Mouse (Mus musculus) kidney, embryonic 15.5 days (tissue): ENCODE measurements around the gene Pcnx3. TPM values are rescaled to one million over a fixed set of nuclear protein-coding genes. Genes with fewer than 3 reads are reported as not detected.

Experiments used
- ATAC-seq: fragments of 200-750 bp; cut with Nextera tagmentation; replicated peaks from 2 replicates; pipeline ENCODE4 v1.8.0; 2017; ENCODE audit warnings: moderate TSS enrichment; ENCODE audit not compliant: low FRiP score
- H3K27ac ChIP-seq: fragments of 300-500 bp; sonication (generic); 2 replicates; pipeline ENCODE4 v1.5.1; 2015; ENCODE audit warnings: mild to moderate bottlenecking, inconsistent platforms
- H3K27me3 ChIP-seq: fragments of 300-500 bp; sonication (generic); 2 replicates; pipeline ENCODE4 v1.6.1; 2015; ENCODE audit warnings: inconsistent platforms
- H3K36me3 ChIP-seq: fragments of 300-500 bp; sonication (generic); 2 replicates; pipeline ENCODE4 v1.6.1; 2015; ENCODE audit warnings: inconsistent platforms
- H3K4me1 ChIP-seq: fragments of 300-500 bp; sonication (generic); 2 replicates; pipeline ENCODE4 v1.6.1; 2015; ENCODE audit warnings: inconsistent platforms
- H3K4me2 ChIP-seq: fragments of 300-500 bp; sonication (generic); 2 replicates; pipeline ENCODE4 v1.6.1; 2015; ENCODE audit warnings: moderate library complexity, mild to moderate bottlenecking, inconsistent platforms
- H3K4me3 ChIP-seq: fragments of 300-500 bp; sonication (generic); replicated peaks from 2 replicates; pipeline ENCODE4 v1.5.1; 2015; ENCODE audit warnings: mild to moderate bottlenecking, inconsistent platforms
- H3K9ac ChIP-seq: fragments of 300-500 bp; sonication (generic); 2 replicates; pipeline ENCODE4 v1.6.1; 2015; ENCODE audit warnings: mild to moderate bottlenecking, inconsistent platforms
- H3K9me3 ChIP-seq: fragments of 300-500 bp; sonication (generic); replicated peaks from 2 replicates; pipeline ENCODE4 v1.6.1; 2016; ENCODE audit warnings: inconsistent platforms
- WGBS: fragments of 180-500 bp; shearing (Covaris S2); methylation state at CpG from one replicate; pipeline ENCODE4 v1.1.7; 2015; ENCODE audit warnings: mixed read lengths; 5-methylcytosine and 5-hydroxymethylcytosine counted together
- microRNA-seq: library from miRNA; unstranded; fragments of <30 nt; microRNA quantifications from one replicate; pipeline ENCODE4, GENCODE M21; 2016
- polyA plus RNA-seq: library from polyadenylated mRNA; unstranded; fragments of >200 nt; fragmentation: Nextera tagmentation; extraction: Ambion mirVana; gene quantifications from 2 replicates; pipeline ENCODE4 v1.2.1, GENCODE M21; 2015

Pcnx3 gene
- polyA plus RNA-seq, 1 experiment from 2014 or later, result 30.1 TPM

DNA sequence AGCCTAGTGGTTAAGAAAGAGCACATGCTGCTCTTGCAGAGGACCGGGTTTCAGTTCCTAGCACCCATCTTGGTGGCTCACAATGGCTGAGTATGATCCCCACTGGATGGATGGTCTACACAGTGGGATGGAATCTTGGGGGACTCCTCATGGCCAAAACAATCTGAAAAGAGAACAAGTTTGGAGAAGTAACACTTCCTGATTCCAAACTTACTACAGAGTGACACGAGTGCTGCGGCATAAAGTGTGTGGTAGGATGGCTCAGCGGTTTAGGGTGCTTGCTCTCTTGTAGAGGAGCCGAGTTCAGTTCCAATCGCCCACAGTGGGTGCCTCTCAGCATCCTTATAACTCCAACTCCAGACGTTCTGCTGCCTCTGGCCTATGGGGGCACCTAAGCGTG is 63.4 kb downstream of the Pcnx3 start:
- Histone ChIP-seq H3K9me3 (no peaks in the 10 kb centered on the region), H3K27me3 (no peaks in the 10 kb centered on the region; the same call in 1 of the 2 replicates), H3K4me2 (no peak overlapping the region), H3K36me3 (no peaks in the 10 kb centered on the region), H3K9ac (no peak overlapping the region), H3K4me3 (no peak overlapping the region), H3K27ac (no peak overlapping the region), H3K4me1 (no peaks in the 10 kb centered on the region)
- 87% methylated on average over 8 of the region's 8 CpGs for WGBS
- ATAC-seq, result no peak

DNA sequence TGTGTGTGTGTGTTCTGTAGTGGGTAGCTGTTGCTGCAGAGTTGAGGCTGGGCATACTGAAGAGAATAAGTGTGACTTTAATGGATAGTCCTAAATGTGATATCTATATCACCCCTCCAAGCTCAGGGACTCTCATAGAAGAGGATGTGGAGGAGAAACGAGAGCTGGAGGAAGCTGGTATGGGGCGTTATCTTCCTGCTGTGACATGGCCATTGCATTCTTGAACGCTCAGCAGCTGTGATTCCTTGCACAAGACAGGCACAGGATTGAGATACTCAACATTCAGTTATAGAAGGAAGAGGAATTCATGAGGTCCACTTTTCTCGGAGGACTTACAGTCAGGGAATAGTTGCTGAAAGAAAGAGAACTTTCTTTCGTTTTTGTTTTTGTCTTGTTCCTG is 66.8 kb downstream of the Pcnx3 start:
- H3K4me2 ChIP-seq, result no peak overlapping the region
- WGBS, result 77% methylated on average over 5 of the region's 5 CpGs
- ATAC-seq, result no peak

DNA sequence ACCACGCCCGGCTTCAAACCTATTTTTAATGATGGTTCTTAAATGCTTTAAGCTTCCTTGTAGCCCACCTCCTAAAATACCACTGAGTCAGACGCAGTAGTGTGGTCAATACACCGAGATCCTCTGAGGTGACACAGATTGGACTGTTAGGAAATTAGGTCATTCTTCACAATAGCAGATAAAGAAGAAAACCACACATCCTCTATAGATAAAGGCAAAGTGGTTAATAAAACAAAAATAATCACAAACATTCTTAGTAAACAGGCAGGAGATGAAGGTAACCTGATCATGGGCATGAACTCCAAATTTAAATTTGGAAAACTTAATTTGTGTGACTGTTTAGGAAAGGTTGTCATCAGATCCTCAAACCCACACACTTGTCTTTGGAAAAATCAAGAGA is 68.7 kb downstream of the Pcnx3 start:
- no peak overlapping the region for H3K9ac ChIP-seq
- no peak overlapping the region for H3K4me3 ChIP-seq
- 86% methylated on average over 4 of the region's 4 CpGs for WGBS
- no peaks in the 10 kb centered on the region for H3K9me3 ChIP-seq
- H3K4me2 ChIP-seq, result no peak overlapping the region
- H3K4me1 ChIP-seq, result no peaks in the 10 kb centered on the region
- H3K27ac ChIP-seq, result no peak overlapping the region
- H3K36me3 ChIP-seq, result no peaks in the 10 kb centered on the region
- ATAC-seq, result no peak
- H3K27me3 ChIP-seq, result peaks cover under 1% of the 10 kb centered on the region; the same call in 1 of the 2 replicates

More for the DNA sequence above, 66.8 kb downstream of the Pcnx3 start:
- no peaks in the 10 kb centered on the region for H3K4me1 ChIP-seq
- no peaks in the 10 kb centered on the region for H3K9me3 ChIP-seq
- H3K27ac ChIP-seq, result no peak overlapping the region
- no peaks in the 10 kb centered on the region; the same call in 1 of the 2 replicates for H3K27me3 ChIP-seq
- no peaks in the 10 kb centered on the region for H3K36me3 ChIP-seq
- no peak overlapping the region for H3K4me3 ChIP-seq
- H3K9ac ChIP-seq, result no peak overlapping the region

DNA sequence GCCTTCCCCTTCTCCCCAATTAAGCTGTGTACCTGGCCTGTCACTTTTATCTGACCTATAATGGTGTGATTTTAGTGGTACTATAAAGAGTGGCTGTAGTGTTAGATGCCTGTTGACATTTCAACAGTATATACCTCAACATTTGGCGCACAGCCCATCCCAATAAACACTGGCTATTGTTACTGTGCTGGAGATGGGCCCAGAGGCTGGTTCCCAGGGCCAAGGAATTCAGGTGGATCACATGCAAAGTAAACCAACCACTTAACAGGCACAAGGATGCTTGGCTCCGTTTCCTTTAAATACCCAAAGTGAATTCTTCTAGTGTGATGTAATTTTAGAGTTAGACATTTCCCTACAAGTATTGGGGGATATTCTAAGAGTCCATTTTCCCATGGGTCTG is 73.8 kb downstream of the Pcnx3 start:
- 72% methylated on average over 2 of the region's 2 CpGs for WGBS
- Histone ChIP-seq H3K27ac (no peak overlapping the region), H3K9ac (no peak overlapping the region), H3K4me1 (peaks cover 8% of the 10 kb centered on the region), H3K9me3 (no peaks in the 10 kb centered on the region), H3K4me2 (no peak overlapping the region), H3K4me3 (no peak overlapping the region), H3K27me3 (peaks cover 7% of the 10 kb centered on the region; the same call in 1 of the 2 replicates), H3K36me3 (no peaks in the 10 kb centered on the region)
- no peak for ATAC-seq

Small RNA genes within 50 kb of the gene (microRNA-seq; reads per million reads assigned to microRNA genes)
- not detected for gene Mir6987

Other genes with a start within 250 kb of the Pcnx3 start
- gene Fosl1, start 241.4 kb downstream of the Pcnx3 start, polyA plus RNA-seq, result 0.39 TPM in 1 of 2 replicates, not detected in the other
- gene Ccdc85b, start 231.0 kb downstream of the Pcnx3 start, polyA plus RNA-seq, result 10.1 and 11.3 TPM in 2 replicates
- gene Fibp, start 228.3 kb downstream of the Pcnx3 start, polyA plus RNA-seq, result 119 and 128 TPM in 2 replicates
- gene Ctsw, start 220.4 kb downstream of the Pcnx3 start, polyA plus RNA-seq, result 1.1 and 1.5 TPM in 2 replicates
- gene Efemp2, start 215.0 kb downstream of the Pcnx3 start, polyA plus RNA-seq, result 156 and 179 TPM in 2 replicates
- gene Mus81, start 200.5 kb downstream of the Pcnx3 start, polyA plus RNA-seq, result 37.0 and 47.4 TPM in 2 replicates
- gene Cfl1, start 198.5 kb downstream of the Pcnx3 start, polyA plus RNA-seq, result 2,798 and 2,930 TPM in 2 replicates
- 0.30 and 0.32 TPM in 2 replicates for gene 1700020D05Rik, start 185.1 kb downstream of the Pcnx3 start, polyA plus RNA-seq
- gene Snx32, start 178.4 kb downstream of the Pcnx3 start, polyA plus RNA-seq, result 7.5 and 9.3 TPM in 2 replicates
- 11.3 and 12.0 TPM in 2 replicates for gene Ovol1, start 128.3 kb downstream of the Pcnx3 start, polyA plus RNA-seq
- 9.7 and 10.8 TPM in 2 replicates for gene Ap5b1, start 120.9 kb downstream of the Pcnx3 start, polyA plus RNA-seq
- gene Rnaseh2c, start 87.0 kb downstream of the Pcnx3 start, polyA plus RNA-seq, result 158 and 163 TPM in 2 replicates
- gene Kat5, start 78.7 kb downstream of the Pcnx3 start, polyA plus RNA-seq, result 53.5 and 58.8 TPM in 2 replicates
- gene Rela, start 51.4 kb downstream of the Pcnx3 start, polyA plus RNA-seq, result 47.3 and 52.4 TPM in 2 replicates
- gene Sipa1, start 25.2 kb downstream of the Pcnx3 start, polyA plus RNA-seq, result 30.8 and 39.8 TPM in 2 replicates
- 42.6 and 43.2 TPM in 2 replicates for gene Map3k11, start 166 bp downstream of the Pcnx3 start, polyA plus RNA-seq
- 0.15 and 0.38 TPM in 2 replicates for gene Kcnk7, start 15.5 kb upstream of the Pcnx3 start, polyA plus RNA-seq
- gene Ehbp1l1, start 37.4 kb upstream of the Pcnx3 start, polyA plus RNA-seq, result 20.5 and 25.9 TPM in 2 replicates
- 89.0 and 91.4 TPM in 2 replicates for gene Fam89b, start 40.7 kb upstream of the Pcnx3 start, polyA plus RNA-seq
- 18.5 and 18.8 TPM in 2 replicates for gene Ltbp3, start 52.0 kb upstream of the Pcnx3 start, polyA plus RNA-seq
- 69.6 and 76.0 TPM in 2 replicates for gene Scyl1, start 82.5 kb upstream of the Pcnx3 start, polyA plus RNA-seq
- 40.2 and 43.1 TPM in 2 replicates for gene Frmd8, start 186.4 kb upstream of the Pcnx3 start, polyA plus RNA-seq
- gene Slc25a45, start 188.9 kb upstream of the Pcnx3 start, polyA plus RNA-seq, result 8.1 and 8.5 TPM in 2 replicates
- 4.2 and 4.7 TPM in 2 replicates for gene Tigd3, start 205.2 kb upstream of the Pcnx3 start, polyA plus RNA-seq
- 166 and 178 TPM in 2 replicates for gene Dpf2, start 224.1 kb upstream of the Pcnx3 start, polyA plus RNA-seq
- gene Cdc42ep2, start 235.9 kb upstream of the Pcnx3 start, polyA plus RNA-seq, result 13.4 and 15.5 TPM in 2 replicates